ENCODE assay signal across 24 mouse cellular contexts in genomic region chr17:12174896-12175295, GRCm38 (mm10). TPM values are rescaled to one million over a fixed set of nuclear protein-coding genes. Genes with fewer than 3 reads are reported as not detected.
DNase-seq lines count a peak whose midpoint lies in the region; ATAC-seq and TF ChIP-seq lines count a peak whose summit lies in the region.
"Had no signal": no experiment of that assay in that cellular context is flagged by ENCODE, and none has a peak within 500 bp of the region (broad histone marks: within the 10 kb centered on the region; RNA-seq: fewer than 3 reads in every experiment).

No protein-coding gene starts in this region.

- no peak for ATAC-seq in liver, embryonic 12.5 days
- no peak for ATAC-seq in liver, embryonic 11.5 days (replicated peaks; ENCODE audit: low FRiP score)
- ATAC-seq in forebrain, postnatal 0 days, result peak; percentile 62; the same call in 1 of the 2 replicates
- ATAC-seq in neutrophil, adult 5-6 weeks (ENCODE audit: extremely low read depth, insufficient number of reproducible peaks, low FRiP score, poor library complexity, severe bottlenecking), result peak; percentile 56
- no peak for ATAC-seq in frontal cortex, adult (ENCODE audit: low TSS enrichment)
- ATAC-seq: inflammation-experienced regulatory T-cells, adult 6 months had no signal

- H3K27me3 ChIP-seq in liver, embryonic 12.5 days (replicated peaks), result no peaks in the 10 kb centered on the region
- no peaks in the 10 kb centered on the region for H3K27me3 ChIP-seq in liver, embryonic 11.5 days (replicated peaks; ENCODE audit: control insufficient read depth, insufficient read depth, low read length)
- H3K27me3 ChIP-seq in spleen, adult 2 months (ENCODE audit: control insufficient read depth, insufficient read depth, low read length), result no peaks in the 10 kb centered on the region
- H3K27me3 ChIP-seq in forebrain, postnatal 0 days (ENCODE audit: insufficient read depth, low read length), result no peaks in the 10 kb centered on the region
- no peaks in the 10 kb centered on the region for H3K27me3 ChIP-seq in kidney, adult 2 months (replicated peaks; ENCODE audit: control insufficient read depth, insufficient read depth, low read length)
- H3K27me3 ChIP-seq: embryonic facial prominence, embryonic 15.5 days; lung, embryonic 15.5 days; neural tube, embryonic 13.5 days had no signal

- no peak for DNase-seq in liver, embryonic 11.5 days (ENCODE audit: low spot score)
- DNase-seq in spleen, adult 2 months (ENCODE audit: low read depth in 1 of 2, low spot score in 2 of 2), result peak in 1 of 2 experiments; percentile 44
- DNase-seq in spleen, adult 12 weeks (ENCODE audit: low spot score), result no peak
- DNase-seq in forebrain, postnatal 0 days, result no peak
- no peak for DNase-seq in kidney, adult 2 months
- DNase-seq: adrenal gland, postnatal 14 days; cerebellum, adult 11-12 months; cerebellum, postnatal 25 days; gastrocnemius, adult 2 months; heart, postnatal 10 days; kidney, adult 9 months; kidney, postnatal 25 days; left cerebral cortex, postnatal 4 days; thymus, postnatal 4 days had no signal

- TF ChIP-seq POLR2A in spleen, adult 2 months (IDR thresholded peaks at IDR 0.05; ENCODE audit: low read depth, low read length), result no peak
- TF ChIP-seq POLR2A in kidney, adult 2 months (IDR thresholded peaks at IDR 0.05; ENCODE audit: low read depth, low read length), result no peak

- H3K9me3 ChIP-seq in liver, embryonic 12.5 days (replicated peaks), result no peaks in the 10 kb centered on the region; the same call in none of the 2 replicates
- H3K9me3 ChIP-seq in liver, embryonic 11.5 days (ENCODE audit: control insufficient read depth, low read length), result no peaks in the 10 kb centered on the region; the same call in 1 of the 2 replicates
- H3K9me3 ChIP-seq in forebrain, postnatal 0 days (ENCODE audit: low read length), result no peaks in the 10 kb centered on the region

- peaks cover 64% of the 10 kb centered on the region for H3K36me3 ChIP-seq in liver, embryonic 12.5 days
- H3K36me3 ChIP-seq in liver, embryonic 11.5 days (ENCODE audit: control insufficient read depth, insufficient read depth, low read length), result peaks cover 6% of the 10 kb centered on the region; the same call in 1 of the 2 replicates
- H3K36me3 ChIP-seq in spleen, adult 2 months (ENCODE audit: control insufficient read depth, insufficient read depth, low read length), result no peaks in the 10 kb centered on the region
- no peaks in the 10 kb centered on the region for H3K36me3 ChIP-seq in forebrain, postnatal 0 days (ENCODE audit: insufficient read depth)
- H3K36me3 ChIP-seq in kidney, adult 2 months (ENCODE audit: control insufficient read depth, insufficient read depth, low read length), result no peaks in the 10 kb centered on the region

- 80% methylated on average over 7 of the region's 7 CpGs for WGBS in liver, embryonic 12.5 days (ENCODE audit: insufficient replicate concordance)
- WGBS in liver, embryonic 11.5 days, result 75% methylated on average over 7 of the region's 7 CpGs
- 57% methylated on average over 7 of the region's 7 CpGs for WGBS in spleen, adult 2 months
- WGBS in forebrain, postnatal 0 days, result 41% methylated on average over 7 of the region's 7 CpGs
- 75% methylated on average over 7 of the region's 7 CpGs for WGBS in kidney, adult 2 months

- H3K4me1 ChIP-seq in liver, embryonic 12.5 days, result peaks cover 64% of the 10 kb centered on the region
- H3K4me1 ChIP-seq in liver, embryonic 11.5 days (replicated peaks; ENCODE audit: control insufficient read depth, insufficient read depth, low read length), result peaks cover 27% of the 10 kb centered on the region
- peaks cover 19% of the 10 kb centered on the region; the same call in 1 of the 2 replicates for H3K4me1 ChIP-seq in spleen, adult 2 months (ENCODE audit: control insufficient read depth, insufficient read depth, insufficient read length)
- H3K4me1 ChIP-seq in forebrain, postnatal 0 days (ENCODE audit: insufficient read depth), result 0 out of 2 replicates have a peak, but pooled peaks cover 5% of the 10 kb centered on the region
- no peaks in the 10 kb centered on the region for H3K4me1 ChIP-seq in kidney, adult 2 months (ENCODE audit: control insufficient read depth, insufficient read depth, low read length)

- no peak overlapping the region for H3K9ac ChIP-seq in liver, embryonic 12.5 days
- no peak overlapping the region for H3K9ac ChIP-seq in liver, embryonic 11.5 days (ENCODE audit: low read depth, low read length)
- no peak overlapping the region for H3K9ac ChIP-seq in forebrain, postnatal 0 days
- H3K9ac ChIP-seq: embryonic facial prominence, embryonic 15.5 days; lung, embryonic 15.5 days; neural tube, embryonic 13.5 days had no signal

- H3K4me2 ChIP-seq in liver, embryonic 12.5 days, result no peak overlapping the region
- H3K4me2 ChIP-seq in liver, embryonic 11.5 days, result no peak overlapping the region
- H3K4me2 ChIP-seq in forebrain, postnatal 0 days (ENCODE audit: low read depth), result no peak overlapping the region
- H3K4me2 ChIP-seq: embryonic facial prominence, embryonic 15.5 days; heart, embryonic 11.5 days; lung, embryonic 15.5 days; neural tube, embryonic 13.5 days had no signal

- H3K4me3 ChIP-seq in liver, embryonic 12.5 days, result no peak overlapping the region
- no peak overlapping the region for H3K4me3 ChIP-seq in liver, embryonic 11.5 days (ENCODE audit: low read depth, low read length)
- H3K4me3 ChIP-seq in spleen, adult 2 months (ENCODE audit: extremely low read depth, insufficient read depth, insufficient read length), result no peak overlapping the region
- no peak overlapping the region for H3K4me3 ChIP-seq in forebrain, postnatal 0 days (ENCODE audit: low read depth, low read length)
- H3K4me3 ChIP-seq in kidney, adult 2 months (ENCODE audit: insufficient read depth, low read depth, low read length), result no peak overlapping the region
- H3K4me3 ChIP-seq: embryonic facial prominence, embryonic 15.5 days; gastrocnemius, adult 2 months; left cerebral cortex, adult 2 months; lung, embryonic 15.5 days; midbrain, embryonic 10.5 days; neural tube, embryonic 13.5 days had no signal

- TF ChIP-seq CTCF in spleen, adult 2 months (IDR thresholded peaks at IDR 0.05; ENCODE audit: extremely low read depth, insufficient read depth, insufficient read length, insufficient replicate concordance), result no peak
- no peak for TF ChIP-seq CTCF in forebrain, postnatal 0 days (IDR thresholded peaks at IDR 0.05; ENCODE audit: low read depth)
- no peak for TF ChIP-seq CTCF in kidney, adult 2 months (conservative IDR thresholded peaks at IDR 0.05; ENCODE audit: insufficient read depth, insufficient read length, low read depth, low read length)

- peak overlapping the region; percentile 29; the same call in 1 of the 2 replicates for H3K27ac ChIP-seq in liver, embryonic 12.5 days
- no peak overlapping the region for H3K27ac ChIP-seq in liver, embryonic 11.5 days (ENCODE audit: low read depth, low read length)
- peak overlapping the region; percentile 15; the same call in 1 of the 2 replicates for H3K27ac ChIP-seq in spleen, adult 2 months (ENCODE audit: insufficient read depth, low read length)
- H3K27ac ChIP-seq in forebrain, postnatal 0 days (ENCODE audit: low read depth, low read length), result no peak overlapping the region
- no peak overlapping the region for H3K27ac ChIP-seq in kidney, adult 2 months (ENCODE audit: insufficient read depth, low read depth, low read length)
- H3K27ac ChIP-seq: embryonic facial prominence, embryonic 15.5 days; gastrocnemius, adult 2 months; left cerebral cortex, adult 2 months; lung, embryonic 15.5 days; midbrain, embryonic 10.5 days; neural tube, embryonic 13.5 days had no signal

RNA-seq across cellular contexts. Expression of gene Agpat4, which starts 56.4 kb away (rescaled TPM):
- polyA plus RNA-seq in liver, embryonic 12.5 days (2016; fragmentation: Nextera tagmentation; extraction: Ambion mirVana), result 31.6 and 35.2 TPM in 2 replicates
- 28.6 and 30.4 TPM in 2 replicates for polyA plus RNA-seq in liver, embryonic 11.5 days (2014; fragmentation: Nextera tagmentation; extraction: Ambion mirVana)
- 14.4 and 16.1 TPM in 2 replicates for polyA plus RNA-seq in spleen, adult 2 months (2012; rRNA removed)
- total RNA-seq in forebrain, postnatal 0 days (2014; rRNA removed), result 44.8 and 52.9 TPM in 2 replicates
- 23.3 and 53.5 TPM in 2 replicates for polyA plus RNA-seq in forebrain, postnatal 0 days (2015; fragmentation: Nextera tagmentation; extraction: Ambion mirVana)
- 10.9 and 11.3 TPM in 2 replicates for total RNA-seq in neutrophil, adult 5-6 weeks (2017)
- 7.1 and 7.4 TPM in 2 replicates for polyA plus RNA-seq in kidney, adult 2 months (2012; rRNA removed)

Comparison
In these comparisons a context has a peak if more than half of its experiments do, and no peak if none do; other contexts are left out.
1. H3K27ac ChIP-seq: peak in liver, embryonic 12.5 days (single experiment) and spleen, adult 2 months (single experiment); none in liver, embryonic 11.5 days (single experiment), forebrain, postnatal 0 days (single experiment) and kidney, adult 2 months (single experiment).
2. ATAC-seq: peak in forebrain, postnatal 0 days (single experiment) and neutrophil, adult 5-6 weeks (single experiment); none in liver, embryonic 12.5 days (single experiment), liver, embryonic 11.5 days (single experiment) and frontal cortex, adult (single experiment).